In the genomic region with DNA sequence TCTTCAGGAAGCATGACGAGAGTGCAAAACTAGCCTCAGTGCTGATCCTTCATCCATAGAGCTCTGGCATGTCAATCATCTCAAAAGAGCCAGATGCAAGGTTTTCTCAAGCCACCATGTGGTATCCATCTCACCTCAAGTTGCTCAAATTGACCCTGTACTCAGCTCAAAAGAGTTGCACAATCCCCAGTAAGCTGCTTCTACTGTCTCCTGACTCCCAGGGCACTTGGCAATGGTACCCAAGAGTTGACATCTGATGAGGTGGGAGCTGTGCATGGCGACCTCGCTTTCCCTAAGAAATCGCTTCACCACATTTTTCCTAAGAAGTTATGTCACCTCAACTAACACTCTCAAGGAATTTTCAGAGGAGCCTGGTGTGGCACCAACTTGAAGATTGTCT, we compare ENCODE assay signal across 24 mouse cellular contexts.
DNase-seq lines count a peak whose midpoint lies in the region; ATAC-seq lines count a peak whose summit lies in the region.
"Had no signal": no experiment of that assay in that cellular context is flagged by ENCODE, and none has a peak within 500 bp of the region (broad histone marks: within the 10 kb centered on the region; RNA-seq: fewer than 3 reads in every experiment).

No protein-coding gene starts in this region.

- no peak overlapping the region for H3K9ac ChIP-seq in lung, embryonic 16.5 days (ENCODE audit: low read length)
- H3K9ac ChIP-seq: embryonic facial prominence, embryonic 13.5 days; forebrain, embryonic 13.5 days; hindbrain, embryonic 12.5 days; hindbrain, embryonic 15.5 days had no signal

- ATAC-seq in lung, embryonic 16.5 days (ENCODE audit: low read depth) = peak; percentile 52
- ATAC-seq: CD4-positive, CD25-positive, alpha-beta regulatory T cell, adult 4 months; forebrain, embryonic 13.5 days; forebrain, embryonic 16.5 days had no signal

- H3K9me3 ChIP-seq in lung, embryonic 16.5 days (ENCODE audit: control insufficient read depth, low read length) = no peaks in the 10 kb centered on the region
- no peaks in the 10 kb centered on the region for H3K9me3 ChIP-seq in forebrain, embryonic 10.5 days
- H3K9me3 ChIP-seq: embryonic facial prominence, embryonic 10.5 days; embryonic facial prominence, embryonic 13.5 days; forebrain, embryonic 13.5 days; hindbrain, embryonic 12.5 days; hindbrain, embryonic 15.5 days had no signal

- H3K4me3 ChIP-seq in lung, embryonic 16.5 days (ENCODE audit: low read length) = no peak overlapping the region
- no peak overlapping the region for H3K4me3 ChIP-seq in forebrain, embryonic 10.5 days
- H3K4me3 ChIP-seq: embryonic facial prominence, embryonic 10.5 days; embryonic facial prominence, embryonic 13.5 days; erythroblast, embryonic 14.5 days; forebrain, embryonic 13.5 days; hindbrain, embryonic 12.5 days; hindbrain, embryonic 15.5 days had no signal

- no peaks in the 10 kb centered on the region for H3K4me1 ChIP-seq in lung, embryonic 16.5 days (replicated peaks; ENCODE audit: control insufficient read depth, insufficient read depth, low read length)
- H3K4me1 ChIP-seq in forebrain, embryonic 10.5 days = peaks cover 4% of the 10 kb centered on the region; the same call in 1 of the 2 replicates
- H3K4me1 ChIP-seq: embryonic facial prominence, embryonic 13.5 days; hindbrain, embryonic 12.5 days; hindbrain, embryonic 15.5 days had no signal

- 60% methylated on average over 4 of the region's 4 CpGs for WGBS in lung, embryonic 16.5 days
- WGBS in forebrain, embryonic 10.5 days = 91% methylated on average over 4 of the region's 4 CpGs

- no peak overlapping the region for H3K4me2 ChIP-seq in lung, embryonic 16.5 days (ENCODE audit: low read depth, low read length)
- H3K4me2 ChIP-seq: embryonic facial prominence, embryonic 13.5 days; forebrain, embryonic 13.5 days; heart, embryonic 11.5 days; hindbrain, embryonic 12.5 days; hindbrain, embryonic 15.5 days had no signal

- no peak overlapping the region for H3K27ac ChIP-seq in lung, embryonic 16.5 days (ENCODE audit: low read length)
- H3K27ac ChIP-seq in forebrain, embryonic 10.5 days = no peak overlapping the region
- H3K27ac ChIP-seq: embryonic facial prominence, embryonic 10.5 days; embryonic facial prominence, embryonic 13.5 days; forebrain, embryonic 13.5 days; hindbrain, embryonic 12.5 days; hindbrain, embryonic 15.5 days had no signal

- H3K36me3 ChIP-seq in lung, embryonic 16.5 days (ENCODE audit: control insufficient read depth, insufficient read depth, low read length) = no peaks in the 10 kb centered on the region
- H3K36me3 ChIP-seq in forebrain, embryonic 10.5 days (replicated peaks) = no peaks in the 10 kb centered on the region
- H3K36me3 ChIP-seq: embryonic facial prominence, embryonic 10.5 days; embryonic facial prominence, embryonic 13.5 days; hindbrain, embryonic 12.5 days; hindbrain, embryonic 15.5 days had no signal

- DNase-seq in lung, postnatal 10 days = peak; percentile 48
- DNase-seq in lung, postnatal 36 days = peak; percentile 58
- no peak for DNase-seq in adrenal gland, postnatal 36 days
- no peak for DNase-seq in forebrain, embryonic 10.5 days (ENCODE audit: extremely low spot score, low spot score)
- no peak for DNase-seq in right cerebral cortex, adult 18-20 months
- DNase-seq: adrenal gland, adult 2 months; adrenal gland, postnatal 14 days; cerebellum, adult 11-12 months; cerebellum, adult 8-10 months; cerebellum, postnatal 10 days; cerebellum, postnatal 36 days; embryo, embryonic 11 days; gastrocnemius, postnatal 10 days; heart, adult 11 months had no signal

- no peaks in the 10 kb centered on the region for H3K27me3 ChIP-seq in lung, embryonic 16.5 days (ENCODE audit: control insufficient read depth, insufficient read depth, low read depth, low read length)
- H3K27me3 ChIP-seq in forebrain, embryonic 10.5 days (ENCODE audit: poor library complexity, severe bottlenecking) = no peaks in the 10 kb centered on the region
- H3K27me3 ChIP-seq: embryonic facial prominence, embryonic 13.5 days; forebrain, embryonic 13.5 days; hindbrain, embryonic 12.5 days; hindbrain, embryonic 15.5 days had no signal

Comparison
In these comparisons a context has a peak if more than half of its experiments do, and no peak if none do; other contexts are left out.
1. DNase-seq: peak in lung, postnatal 10 days (single experiment) and lung, postnatal 36 days (single experiment); none in adrenal gland, postnatal 36 days (0 of 2), forebrain, embryonic 10.5 days (single experiment) and right cerebral cortex, adult 18-20 months (single experiment).